Mouse (Mus musculus) cerebellum, adult (tissue): ENCODE measurements around the gene Lnx1.

ENCODE experiments used
- ATAC-seq: cut with Nextera tagmentation; 2 replicates; pipeline ENCODE4 v1.9.2; 2017; ENCODE audit warnings: mild to moderate bottlenecking, moderate library complexity, mixed read lengths; ENCODE audit not compliant: insufficient number of reproducible peaks, low FRiP score, low TSS enrichment

Gene Lnx1

DNA sequence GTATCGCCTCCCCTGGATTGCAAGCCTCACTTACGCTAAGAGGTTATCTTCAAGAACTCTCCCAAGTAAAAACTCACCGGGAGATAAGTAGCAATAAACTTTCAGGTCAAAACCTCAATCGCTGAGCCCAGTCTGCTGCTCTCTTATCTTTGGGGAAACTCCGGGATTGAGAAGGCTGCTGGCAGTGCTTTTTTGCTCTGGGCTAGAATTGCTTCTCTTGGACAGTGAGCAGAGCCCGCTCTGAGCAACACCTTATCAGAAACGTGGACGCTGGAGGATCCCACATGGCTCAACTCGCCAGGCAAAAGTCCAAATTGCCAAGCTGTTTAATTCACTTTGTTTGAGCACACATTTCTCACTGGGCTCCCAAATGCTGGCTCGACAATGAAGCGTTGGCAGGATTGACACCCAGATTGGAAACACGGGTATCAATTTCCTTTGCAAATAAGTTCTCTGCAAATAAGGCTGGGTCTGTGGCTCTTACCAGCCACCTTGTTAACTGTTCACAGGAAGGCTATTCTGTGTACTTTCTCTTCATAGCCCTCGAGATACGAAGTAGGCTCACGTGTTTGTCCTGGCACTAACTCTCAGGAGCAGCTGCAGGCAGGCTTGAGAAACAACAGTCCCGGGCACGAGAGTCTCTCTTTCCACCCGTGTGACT lies 89.1 kb downstream of the Lnx1 start:
- ATAC-seq = no peak

- ATAC-seq = no peak
These were observed 90.0 kb downstream of the Lnx1 start for GRCm38 (mm10) chr5:74612713-74613112.

- ATAC-seq = no peak
These were observed 92.2 kb downstream of the Lnx1 start for GRCm38 (mm10) chr5:74610511-74610910.

- ATAC-seq = no peak
These were observed 96.5 kb downstream of the Lnx1 start for GRCm38 (mm10) chr5:74606213-74606612.

GRCm38 (mm10) chr5:74603306-74603705 lies 99.4 kb downstream of the Lnx1 start:
- no peak for ATAC-seq

DNA sequence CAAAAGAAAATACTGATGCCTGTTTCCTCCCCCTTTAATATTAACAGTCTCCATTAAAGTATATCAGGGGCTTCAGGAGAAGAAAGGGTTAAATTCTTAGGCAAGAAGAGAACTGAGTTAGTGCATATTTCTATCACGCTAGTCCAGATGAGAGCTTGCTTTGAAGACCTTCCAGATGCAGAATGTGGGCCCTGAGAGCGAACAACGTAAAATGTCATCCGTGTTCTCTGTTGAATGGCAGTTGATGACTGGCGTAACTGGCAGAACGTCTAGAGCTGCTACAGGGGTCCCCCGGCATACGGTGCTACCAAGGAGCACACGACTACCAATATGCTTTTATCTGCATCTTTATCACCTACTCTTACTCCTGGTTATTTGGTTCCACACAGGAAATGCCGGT lies 100.3 kb downstream of the Lnx1 start:
- no peak for ATAC-seq

GRCm38 (mm10) chr5:74601965-74602364 lies 100.7 kb downstream of the Lnx1 start:
- no peak for ATAC-seq

DNA sequence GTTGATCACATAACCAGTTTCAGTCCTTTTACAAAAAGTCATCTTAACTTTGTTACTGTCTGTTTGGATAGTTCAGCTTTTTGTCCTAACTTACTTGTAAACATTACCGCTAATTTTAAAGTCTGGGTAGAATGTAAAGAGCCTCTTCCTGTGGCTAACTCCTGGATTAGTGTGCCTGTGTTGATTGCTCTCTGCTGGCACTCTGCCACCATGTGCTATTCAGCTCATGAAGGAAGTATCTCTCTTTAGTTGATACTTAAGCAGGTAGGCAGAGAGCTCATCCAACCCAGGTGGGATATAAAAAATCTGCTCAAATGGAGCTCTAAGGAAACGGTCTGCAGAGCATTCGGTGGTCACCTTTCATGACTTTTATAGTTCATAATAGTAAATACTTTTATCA lies 101.5 kb downstream of the Lnx1 start:
- ATAC-seq = no peak

- ATAC-seq = no peak
These were observed 102.7 kb downstream of the Lnx1 start for GRCm38 (mm10) chr5:74600010-74600409.

- ATAC-seq = no peak
These were observed 109.6 kb downstream of the Lnx1 start for GRCm38 (mm10) chr5:74593147-74593546.

DNA sequence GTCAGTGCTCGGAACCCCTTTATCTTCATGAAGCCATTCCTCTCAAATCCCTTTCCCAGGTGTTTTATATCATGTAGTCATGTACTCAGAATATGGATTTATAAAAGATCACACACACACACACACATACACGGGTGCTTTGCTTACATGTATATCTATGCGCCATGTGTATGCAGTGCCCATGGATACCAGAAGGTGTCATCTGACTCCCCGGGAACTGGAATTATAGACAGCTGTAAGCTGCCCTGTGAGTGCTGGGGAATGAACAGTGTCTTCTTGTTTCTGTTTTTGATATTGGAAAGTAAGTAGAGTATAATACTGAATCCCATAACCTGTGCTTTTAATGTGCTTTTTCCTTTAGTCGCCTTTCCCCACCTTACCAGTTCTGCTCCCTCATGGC lies 111.3 kb downstream of the Lnx1 start:
- no peak for ATAC-seq

- ATAC-seq = no peak
These were observed 113.6 kb downstream of the Lnx1 start for GRCm38 (mm10) chr5:74589133-74589532.

DNA sequence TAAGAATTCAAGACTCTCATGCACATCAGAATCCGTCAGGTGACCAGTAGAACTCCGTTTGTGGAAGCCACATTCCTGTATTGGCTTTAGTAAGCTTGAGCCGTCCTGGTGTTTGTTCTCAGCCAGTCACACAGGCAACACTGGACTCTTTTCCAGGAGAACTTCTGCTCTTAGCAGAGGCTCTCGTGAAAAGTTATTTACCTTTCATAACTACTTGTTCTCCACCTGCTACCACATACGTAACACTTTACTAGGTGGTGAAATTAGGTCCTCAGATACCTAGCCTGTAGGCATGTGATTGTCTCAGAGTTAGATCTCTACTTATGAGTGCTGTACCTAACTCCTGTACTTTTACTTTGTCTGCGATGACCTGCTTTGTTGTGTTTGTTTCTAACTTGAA lies 130.9 kb downstream of the Lnx1 start:
- ATAC-seq = no peak

GRCm38 (mm10) chr5:74561151-74561550 lies 141.6 kb downstream of the Lnx1 start:
- ATAC-seq = no peak

DNA sequence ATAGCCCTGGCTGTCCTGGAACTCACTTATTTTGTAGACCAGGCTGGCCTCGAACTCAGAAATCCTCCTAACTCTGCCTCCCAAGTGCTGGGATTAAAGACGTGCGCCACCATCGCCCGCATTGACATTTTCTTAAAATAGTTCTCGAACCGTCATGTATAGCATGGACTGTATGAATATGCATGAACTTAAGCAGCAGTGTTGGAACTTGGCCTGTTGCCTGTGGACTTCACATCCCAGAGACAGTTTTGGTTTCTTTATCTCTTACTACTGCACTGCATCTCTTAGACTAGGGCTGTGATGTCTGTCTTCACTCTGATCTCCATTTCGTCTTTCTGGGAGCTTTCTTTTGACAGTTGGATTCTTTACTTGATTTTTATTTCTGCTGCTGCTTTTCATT lies 153.1 kb downstream of the Lnx1 start:
- ATAC-seq = no peak

DNA sequence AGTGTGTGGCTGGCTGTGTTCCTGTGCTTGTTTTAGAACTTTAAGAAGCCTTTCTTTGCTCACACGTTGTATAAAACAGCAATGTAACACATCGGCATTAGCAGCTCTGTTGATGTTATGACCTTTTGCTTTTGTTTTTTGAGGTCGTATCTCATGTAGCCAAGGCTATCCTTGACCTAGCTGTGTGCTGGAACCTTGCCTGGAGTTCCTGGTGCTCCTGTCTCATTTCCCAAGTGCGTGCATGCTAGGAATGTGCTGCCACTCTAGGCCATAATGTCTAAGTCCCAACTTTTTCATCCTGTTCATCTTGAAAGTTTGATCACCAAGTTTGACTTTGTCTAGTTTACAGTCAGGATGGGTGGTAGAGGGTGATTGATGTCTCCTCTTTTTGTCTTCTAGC lies 157.1 kb downstream of the Lnx1 start:
- no peak for ATAC-seq
